Mouse (Mus musculus) hematopoietic stem cell, adult 5-6 weeks (primary cell): ENCODE results near the gene Ipo11. TPM values are rescaled to one million over a fixed set of nuclear protein-coding genes. Genes with fewer than 3 reads are reported as not detected.
A peak's percentile ranks its signal among the peaks of the same experiment; 100 is the strongest.
"Not testable (repeated sequence)": the region's sequence is repeated elsewhere in the genome, so short reads cannot be mapped to it uniquely, and the experiment has no call there.

Experiments
- ATAC-seq, 2 experiments: fragments of 125-278 bp in 1 of 2; replicated peaks in 1 of 2; 2 replicates each; pipeline ENCODE4 v1.8.0; 2016 to 2017; ENCODE audit warnings: inconsistent platforms in 2 of 2, mild to moderate bottlenecking in 2 of 2, moderate number of reproducible peaks in 2 of 2, low read depth in 1 of 2, moderate TSS enrichment in 1 of 2; ENCODE audit not compliant: low FRiP score in 2 of 2, poor library complexity in 2 of 2, severe bottlenecking in 2 of 2, insufficient read depth in 1 of 2, low TSS enrichment in 1 of 2
- total RNA-seq: library from RNA; stranded (forward); fragments of 172-1452, 232-1000 nt; gene quantifications from 2 replicates; pipeline ENCODE4 v1.2.3, GENCODE M21; 2017

The Ipo11 gene
- total RNA-seq, 1 experiment from 2014 or later, result 133 TPM

DNA sequence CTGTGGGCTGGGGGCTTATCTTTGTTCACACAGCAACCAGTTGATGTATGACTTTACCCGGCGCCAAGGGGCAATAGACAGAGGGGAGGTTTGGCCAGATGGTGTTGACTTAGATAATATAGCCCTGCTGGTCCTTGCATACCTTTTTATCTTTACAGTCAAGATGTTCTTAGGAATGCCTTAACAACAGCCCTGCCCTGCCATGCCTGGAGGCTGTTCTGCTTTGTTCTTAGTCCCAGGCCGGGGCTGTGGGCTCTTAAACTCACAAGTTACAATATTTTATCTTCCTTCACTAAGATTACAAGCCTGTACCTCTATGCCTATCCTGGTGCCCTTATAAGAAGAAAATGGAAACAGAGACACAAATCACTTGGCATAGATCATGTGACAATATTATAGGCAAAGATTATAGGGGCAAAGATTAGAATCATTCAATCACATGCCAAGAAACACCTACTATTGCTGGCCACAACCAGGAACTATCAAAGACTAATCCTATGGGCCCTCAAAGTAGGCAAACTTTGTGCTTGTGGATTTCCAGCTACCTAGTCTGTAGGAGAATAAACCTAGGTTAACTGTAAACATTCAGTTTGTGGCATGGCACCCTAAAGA, 23.5 kb downstream of the Ipo11 start:
- no peak for ATAC-seq

DNA sequence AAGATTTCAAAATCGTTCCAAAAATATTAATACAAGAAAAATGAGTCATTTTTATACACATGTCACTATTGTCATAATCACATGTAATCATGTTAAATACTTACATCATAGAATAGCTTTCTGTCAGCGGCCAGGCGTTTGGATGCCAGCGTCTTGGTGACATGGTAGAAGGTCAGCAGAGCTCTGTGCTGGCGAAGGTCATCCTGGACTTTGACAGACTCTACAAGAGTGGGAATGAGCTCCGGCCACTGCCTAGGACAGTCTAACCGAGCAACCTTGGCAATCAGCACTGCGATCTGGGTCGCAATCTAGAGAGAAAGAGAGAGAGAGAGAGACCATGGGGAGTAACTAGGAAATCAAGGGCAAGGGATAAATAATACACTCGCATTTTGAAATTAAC, 26.7 kb downstream of the Ipo11 start:
- ATAC-seq, result no peak

DNA sequence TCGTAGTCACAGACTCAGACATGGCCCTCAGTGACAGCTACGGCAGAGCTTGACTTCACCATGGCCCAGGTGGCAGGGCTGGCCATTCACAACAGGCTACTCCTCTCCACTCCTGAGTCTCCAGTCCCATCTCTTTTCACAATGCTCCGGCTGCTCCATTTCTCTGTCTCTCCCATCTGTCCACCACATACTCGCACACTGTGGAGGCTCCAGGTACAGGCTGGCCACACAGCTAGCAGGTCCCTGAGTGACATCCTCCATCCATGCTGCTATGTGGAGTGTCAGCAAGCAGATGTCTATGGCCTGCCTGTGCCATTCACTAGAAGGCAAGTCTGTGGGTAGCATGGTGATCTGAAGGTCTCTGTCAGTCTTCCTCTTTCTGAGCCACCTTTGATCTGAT, 29.5 kb downstream of the Ipo11 start:
- no peak for ATAC-seq

DNA sequence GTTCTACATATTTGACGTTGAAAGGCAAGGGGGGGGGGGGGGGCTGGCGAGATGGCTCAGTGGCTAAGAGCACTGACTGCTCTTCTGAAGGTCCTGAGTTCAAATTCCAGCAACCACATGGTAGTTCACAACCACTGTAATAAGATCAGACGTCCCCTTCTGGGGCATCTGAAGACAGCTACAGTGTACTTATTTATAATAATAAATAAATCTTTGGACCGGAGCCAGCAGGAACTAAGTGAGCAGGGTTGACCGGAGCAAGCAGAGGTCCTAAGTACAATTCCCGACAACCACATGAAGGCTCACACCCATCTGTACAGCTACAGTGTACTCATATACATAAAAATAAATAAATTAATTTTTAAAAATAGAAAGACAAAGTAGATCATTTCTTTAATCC, 31.6 kb downstream of the Ipo11 start:
- not testable (repeated sequence) for ATAC-seq

DNA sequence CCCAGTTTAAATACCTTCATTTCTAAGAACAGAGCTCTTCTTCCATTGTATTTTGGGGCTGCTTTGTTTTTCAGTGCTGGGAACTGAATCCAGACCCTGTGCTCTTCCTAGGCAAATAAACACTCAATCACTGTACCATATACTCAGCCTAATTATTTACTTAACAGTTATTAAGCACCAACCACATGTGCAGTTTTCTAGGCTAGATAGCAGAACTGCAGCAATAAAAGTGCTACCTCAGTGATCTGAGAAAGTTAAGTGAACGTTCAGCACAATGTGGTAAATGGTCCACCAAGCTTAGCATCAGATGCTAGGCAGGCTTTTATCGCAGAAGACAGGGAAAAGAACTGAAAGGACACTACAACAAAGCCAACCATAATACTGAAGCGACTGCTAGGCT, 32.1 kb downstream of the Ipo11 start:
- ATAC-seq, result no peak

DNA sequence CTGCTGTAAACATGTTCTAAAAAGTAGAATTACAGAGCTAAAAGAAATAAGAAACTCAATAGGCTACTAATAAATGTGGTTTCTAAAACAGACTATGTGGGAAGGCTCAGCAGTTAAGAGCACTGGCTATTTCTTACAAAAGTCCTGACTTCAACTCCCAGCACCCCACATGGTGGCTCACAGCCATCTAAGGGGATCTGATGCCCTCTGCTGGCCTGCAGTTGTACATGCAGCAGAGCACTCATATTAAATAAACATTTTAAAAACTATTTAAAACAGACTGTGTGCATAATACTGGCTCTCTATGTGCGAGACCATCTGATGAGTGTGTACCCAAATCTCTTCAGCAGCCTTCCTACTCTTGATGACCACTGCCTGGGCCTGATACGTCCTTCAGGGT, 42.5 kb downstream of the Ipo11 start:
- ATAC-seq, result no peak

DNA sequence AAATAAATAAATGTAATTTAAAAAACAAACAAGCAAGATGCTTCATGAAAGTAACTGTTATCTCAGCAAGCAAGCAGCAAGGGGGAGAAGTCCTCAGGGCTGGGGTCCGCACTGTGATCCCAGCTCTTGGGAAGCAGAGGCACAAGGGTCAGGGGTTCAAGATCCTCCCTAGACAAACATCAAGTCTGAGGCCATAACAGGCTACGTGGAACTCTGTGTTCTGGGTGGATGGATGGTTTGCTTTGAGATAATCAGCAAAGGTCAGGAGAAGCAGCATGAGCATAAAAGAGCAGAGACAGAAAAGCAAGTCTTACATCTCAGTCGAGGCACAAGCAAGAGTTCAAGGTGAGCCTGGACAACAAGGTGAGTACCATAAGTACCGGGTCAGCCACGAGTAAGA, 43.1 kb downstream of the Ipo11 start:
- ATAC-seq, result no peak

DNA sequence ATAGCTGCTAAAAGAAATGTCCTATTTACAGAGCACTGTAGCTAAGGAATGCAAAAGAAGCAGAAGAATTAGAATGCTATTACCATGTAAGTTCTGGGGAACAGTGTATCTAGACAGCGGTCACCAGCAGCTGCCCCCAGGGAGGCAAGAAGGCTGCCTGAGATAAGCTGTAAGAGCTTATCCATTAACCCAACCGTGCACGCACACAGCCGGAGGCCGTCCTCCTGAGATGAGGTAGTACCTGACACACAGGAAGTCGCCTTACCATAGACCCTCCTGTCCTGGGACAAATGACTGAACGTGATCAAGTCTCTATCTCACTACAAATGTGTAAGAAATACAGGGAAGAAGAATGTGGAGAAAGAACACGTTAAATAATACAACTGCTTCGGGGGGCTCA, 43.6 kb downstream of the Ipo11 start:
- ATAC-seq, result peak; percentile 46 to 62; a peak in 2 of 4 replicates

DNA sequence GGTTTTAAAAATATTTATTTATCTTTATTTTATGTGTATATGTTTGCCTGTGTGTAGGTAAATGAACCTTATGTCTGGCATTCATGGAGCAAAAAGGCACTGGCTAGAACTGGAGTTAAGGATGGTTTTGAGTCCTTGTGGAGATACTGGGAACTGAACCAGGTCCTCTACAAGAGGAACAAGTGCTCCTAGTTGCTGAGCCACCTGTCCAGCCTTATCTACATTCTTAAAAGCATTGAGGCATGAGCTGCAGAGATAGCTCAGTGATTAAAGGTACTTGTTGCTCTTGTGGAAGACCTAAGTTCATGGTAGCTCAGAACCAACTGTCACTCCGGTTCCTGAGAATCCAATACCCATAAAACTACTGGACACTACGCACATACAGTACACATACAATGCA, 49.4 kb downstream of the Ipo11 start:
- ATAC-seq, result no peak

DNA sequence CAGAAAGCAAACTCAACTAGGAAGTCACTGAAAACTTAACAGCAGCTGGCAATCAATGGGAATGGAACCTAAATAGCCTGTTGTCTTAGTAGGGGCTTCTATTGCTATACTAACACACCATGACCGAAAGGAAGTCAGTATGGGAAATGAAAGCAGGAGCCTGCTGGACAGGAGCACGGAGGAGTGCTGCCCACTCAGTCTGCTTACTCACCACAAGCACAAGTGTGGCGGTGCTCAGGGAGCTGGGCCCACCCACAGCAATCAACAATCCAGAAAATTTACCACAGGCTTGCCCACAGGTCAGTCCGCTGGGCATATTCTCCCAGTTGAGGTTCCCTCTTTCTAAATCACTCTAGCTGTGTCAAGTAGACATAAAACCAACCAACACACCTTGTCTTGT, 52.5 kb downstream of the Ipo11 start:
- no peak for ATAC-seq

DNA sequence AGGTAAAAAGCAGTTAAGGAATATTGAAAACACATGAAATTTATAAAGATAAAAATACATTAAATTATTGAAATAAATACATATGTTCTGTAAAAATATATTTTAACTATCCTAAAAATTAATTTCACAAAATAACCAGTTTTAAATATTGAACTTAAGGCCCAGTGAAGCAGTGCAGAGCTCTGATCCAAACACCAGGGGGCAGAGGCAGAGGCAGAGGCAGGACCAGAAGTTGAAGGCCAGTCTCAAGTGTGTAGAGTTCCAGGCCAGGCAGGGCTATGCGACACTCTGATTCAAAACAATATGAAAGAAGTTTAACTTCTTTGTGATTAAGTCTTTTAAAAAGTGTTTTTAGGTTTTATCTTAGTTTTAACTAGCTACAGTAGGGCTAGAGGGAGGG, 60.5 kb downstream of the Ipo11 start:
- 0 out of 4 replicates have a peak, but pooled peaks of 1 of the 2 experiments have one; percentile 49 for ATAC-seq

DNA sequence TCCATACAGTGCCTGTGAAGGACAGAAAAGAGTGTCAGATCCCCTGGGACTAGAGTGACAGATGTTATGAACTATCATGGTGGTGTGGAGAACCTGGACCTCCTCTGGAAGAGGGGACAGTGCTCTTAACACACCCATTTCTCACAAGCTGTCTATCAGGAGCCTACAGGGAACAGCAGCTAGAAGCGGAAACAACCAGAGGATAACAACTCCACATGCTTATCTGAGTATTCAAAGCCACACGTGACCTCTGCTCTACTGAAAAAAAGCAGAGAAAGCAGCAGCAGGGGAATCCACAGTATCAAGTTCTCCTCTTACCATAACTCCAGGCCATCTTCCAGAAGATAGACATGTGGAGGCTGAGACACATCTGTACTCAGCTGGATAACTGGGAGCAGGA, 71.2 kb downstream of the Ipo11 start:
- peak in 1 of 2 experiments; percentile 25; a peak in 1 of 4 replicates for ATAC-seq

DNA sequence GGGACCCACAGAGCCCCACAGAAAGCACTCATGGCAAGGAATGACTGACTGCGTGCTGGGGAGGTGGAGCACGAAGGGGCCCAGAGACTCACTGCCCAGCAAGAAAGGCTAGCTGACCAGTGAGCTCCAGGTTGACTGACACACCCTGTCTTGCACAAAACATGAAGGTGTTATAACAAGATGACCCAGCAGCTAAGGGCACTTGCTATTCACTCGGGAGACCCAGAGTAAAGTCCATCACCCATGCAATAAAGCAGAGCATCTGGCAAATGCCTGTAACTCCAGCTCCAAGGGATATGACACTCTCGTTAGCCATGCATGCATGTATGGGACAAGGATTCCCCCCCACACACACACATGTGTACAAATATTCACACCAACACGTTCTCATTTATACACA, 78.0 kb downstream of the Ipo11 start:
- no peak for ATAC-seq

DNA sequence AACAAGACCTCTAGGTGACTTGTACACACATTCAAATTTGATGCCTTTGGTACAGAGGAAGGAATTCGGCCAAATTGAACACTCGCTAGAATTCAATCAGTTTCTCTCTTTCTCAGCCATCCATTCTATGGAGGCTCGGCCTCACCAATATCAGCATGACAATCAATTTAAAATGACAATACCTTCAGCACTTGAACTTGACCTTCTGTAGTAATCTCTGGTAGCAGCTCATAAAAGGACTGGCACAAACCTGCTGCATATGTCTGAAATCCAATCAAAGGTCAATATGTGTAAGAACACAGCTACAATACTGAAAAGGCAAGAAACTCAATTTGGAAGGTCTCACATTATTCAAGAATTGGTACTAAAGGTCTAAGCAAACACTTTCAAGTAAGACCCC, 80.2 kb downstream of the Ipo11 start:
- no peak for ATAC-seq

DNA sequence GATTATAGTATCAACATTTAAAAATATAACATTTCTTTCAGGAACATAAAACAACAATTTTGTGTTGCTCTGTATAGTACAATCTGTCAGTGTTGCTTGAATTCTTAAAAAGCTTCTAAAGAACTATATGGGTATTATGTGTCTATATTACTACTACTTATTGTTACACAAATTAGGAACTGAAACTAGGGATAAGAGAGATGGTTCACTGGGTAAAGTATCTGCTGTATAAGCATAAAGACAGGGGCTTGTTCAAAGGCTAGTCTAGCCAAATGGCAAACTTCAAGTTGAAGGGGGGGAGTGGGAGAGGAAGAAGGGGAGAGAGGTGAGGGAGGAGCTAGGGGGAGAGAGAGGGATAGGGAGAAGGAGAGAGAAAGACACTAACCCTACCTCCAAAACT, 89.2 kb downstream of the Ipo11 start:
- no peak for ATAC-seq

DNA sequence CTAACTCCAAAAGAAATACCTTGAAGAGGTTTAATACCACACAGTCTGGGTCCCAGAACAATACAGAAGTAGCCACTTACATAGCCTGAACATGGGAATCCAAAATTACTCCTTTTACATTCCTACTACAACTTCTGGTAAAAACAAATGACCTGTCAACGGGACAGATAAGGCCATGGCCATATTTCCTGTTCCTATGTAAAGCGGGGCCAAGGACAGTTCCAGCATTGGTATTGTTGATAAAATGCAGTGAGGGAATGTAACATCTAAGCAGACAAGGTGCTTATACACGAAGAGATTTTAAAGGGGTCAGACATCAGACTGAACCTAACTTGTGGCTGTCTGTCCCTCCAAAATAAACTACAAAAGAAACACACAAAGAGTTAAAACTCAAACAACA, 91.8 kb downstream of the Ipo11 start:
- no peak for ATAC-seq

DNA sequence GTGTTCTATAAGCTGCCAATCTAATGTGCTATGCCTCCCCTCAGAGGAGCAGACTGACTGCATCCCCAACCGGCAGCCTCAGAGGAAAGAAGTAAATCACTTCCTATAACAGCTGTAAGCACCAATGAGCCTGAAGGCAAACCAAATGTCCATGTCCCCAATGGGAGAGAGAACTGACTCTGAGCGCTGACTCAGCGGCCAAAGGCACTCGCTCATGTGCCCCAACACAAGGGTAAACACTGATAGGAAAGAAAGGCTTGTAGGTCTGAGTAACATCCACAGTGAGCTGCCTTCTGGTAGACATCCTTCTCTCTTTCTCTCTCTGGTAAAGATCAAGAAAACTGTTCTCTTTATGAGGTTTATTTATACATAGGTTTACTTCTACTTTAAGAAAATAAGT, 94.2 kb downstream of the Ipo11 start:
- no peak for ATAC-seq

DNA sequence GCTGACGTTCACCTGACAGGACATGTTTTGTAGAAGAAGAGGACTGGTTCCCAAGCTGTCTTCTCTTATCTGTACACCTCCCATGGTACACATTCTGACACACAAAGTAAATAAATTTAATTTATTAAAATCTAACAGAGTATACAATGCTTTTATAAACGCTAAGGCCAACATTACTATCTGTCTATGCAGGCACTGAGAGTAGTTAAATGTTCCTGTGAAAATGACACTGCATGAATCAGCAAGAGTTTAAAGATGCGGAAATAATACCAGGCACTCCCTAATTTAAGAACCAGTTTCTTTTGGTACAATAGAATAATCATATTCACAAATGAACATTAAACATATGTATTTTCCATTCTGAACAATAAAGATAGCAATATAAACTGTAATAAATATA, 98.0 kb downstream of the Ipo11 start:
- ATAC-seq, result no peak

DNA sequence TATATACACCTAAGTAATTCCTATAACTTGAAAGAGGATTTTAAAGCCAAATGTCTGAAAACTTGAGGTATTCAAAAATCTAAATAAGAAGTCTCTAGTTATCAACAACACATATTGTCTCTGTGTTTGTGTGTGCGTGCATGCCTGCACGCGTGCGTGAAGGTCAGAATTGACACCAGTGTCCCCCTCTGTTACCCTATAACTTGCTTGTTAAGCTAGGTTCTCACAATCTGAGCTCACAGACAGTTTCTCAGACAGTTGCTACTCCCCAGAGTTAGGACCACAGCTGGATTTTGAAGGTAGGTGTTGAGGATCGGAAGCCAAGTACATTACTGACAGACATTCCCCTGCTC, 100.3 kb downstream of the Ipo11 start:
- peak; percentile 27 to 42; a peak in 2 of 4 replicates for ATAC-seq
